Mouse (Mus musculus) forebrain, embryonic 11.5 days (tissue): ENCODE measurements around the gene Myof. TPM values are rescaled to one million over a fixed set of nuclear protein-coding genes. Genes with fewer than 3 reads are reported as not detected.

ENCODE experiments used
- ATAC-seq: fragments of 200-750 bp; cut with Nextera tagmentation; replicated peaks from 2 replicates; pipeline ENCODE4 v1.8.0; 2017; ENCODE audit warnings: moderate TSS enrichment; ENCODE audit not compliant: low FRiP score
- DNase-seq: peaks from one replicate; pipeline ENCODE4 v3.0.0-alpha.2; 2017; ENCODE audit warnings: low spot score
- H3K27ac ChIP-seq: fragments of 300-500 bp; sonication (generic); 2 replicates; pipeline ENCODE4 v1.5.1; 2014; ENCODE audit warnings: low read depth, low read length
- H3K27me3 ChIP-seq: fragments of 300-500 bp; sonication (generic); 2 replicates; pipeline ENCODE4 v1.6.1; 2014; ENCODE audit warnings: mild to moderate bottlenecking, low read length, mixed read lengths; ENCODE audit not compliant: control insufficient read depth, insufficient read depth
- H3K36me3 ChIP-seq: fragments of 300-500 bp; sonication (generic); 2 replicates; pipeline ENCODE4 v1.6.1; 2014; ENCODE audit warnings: mild to moderate bottlenecking, low read length, moderate library complexity, mixed read lengths; ENCODE audit not compliant: control insufficient read depth, insufficient read depth
- H3K4me1 ChIP-seq: fragments of 300-500 bp; sonication (generic); replicated peaks from 2 replicates; pipeline ENCODE4 v1.6.1; 2014; ENCODE audit warnings: low read length, mixed read lengths; ENCODE audit not compliant: control insufficient read depth, insufficient read depth
- H3K4me2 ChIP-seq: fragments of 300-500 bp; sonication (generic); 2 replicates; pipeline ENCODE4 v1.6.1; 2014; ENCODE audit warnings: low read depth, mild to moderate bottlenecking, low read length, moderate library complexity, mixed read lengths; ENCODE audit not compliant: severe bottlenecking
- H3K4me3 ChIP-seq: fragments of 300-500 bp; sonication (generic); 2 replicates; pipeline ENCODE4 v1.5.1; 2014; ENCODE audit warnings: low read depth, low read length
- H3K9ac ChIP-seq: fragments of 300-500 bp; sonication (generic); 2 replicates; pipeline ENCODE4 v1.6.1; 2014; ENCODE audit warnings: low read length
- H3K9me3 ChIP-seq: fragments of 300-500 bp; sonication (generic); 2 replicates; pipeline ENCODE4 v1.6.1; 2016; ENCODE audit warnings: low read length, mixed read lengths; ENCODE audit not compliant: control insufficient read depth
- WGBS: fragments of 180-500 bp; shearing (Covaris S2); extraction: QIAGEN DNeasy Blood & Tissue Kit; methylation state at CpG from one replicate; pipeline ENCODE4 v1.1.7; 2014; 5-methylcytosine and 5-hydroxymethylcytosine counted together
- polyA plus RNA-seq: library from polyadenylated mRNA; unstranded; fragments of >200 nt; fragmentation: Nextera tagmentation; extraction: Ambion mirVana; gene quantifications from 2 replicates; pipeline ENCODE4 v1.2.1, GENCODE M21; 2014

The Myof gene
- polyA plus RNA-seq, 1 experiment from 2014 or later = 4.9 TPM

DNA sequence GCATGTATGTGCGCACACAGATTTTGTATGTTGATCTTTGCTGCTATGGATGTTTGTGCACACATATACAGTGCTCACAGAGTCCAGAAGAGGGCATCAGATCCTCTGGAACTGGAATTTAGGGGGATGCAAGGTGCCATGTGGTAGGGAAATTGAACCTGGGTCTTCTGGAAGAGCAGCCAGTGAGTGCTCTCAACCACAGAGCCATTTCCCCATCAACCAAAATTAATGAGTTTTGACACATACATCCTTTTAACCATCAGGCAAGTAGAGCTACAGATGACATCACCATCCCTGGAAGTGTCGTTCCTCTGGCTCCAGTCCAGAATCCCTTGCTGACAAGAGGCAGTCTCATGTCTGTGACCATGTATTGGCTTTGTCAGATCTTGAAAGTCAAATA, 32.9 kb upstream of the Myof start:
- DNase-seq (no peak), ATAC-seq (no peak)
- no peak overlapping the region for H3K4me2 ChIP-seq
- peaks cover 6% of the 10 kb centered on the region; the same call in 1 of the 2 replicates for H3K36me3 ChIP-seq
- no peak overlapping the region for H3K4me3 ChIP-seq
- 85% methylated on average over 2 of the region's 2 CpGs for WGBS
- no peaks in the 10 kb centered on the region for H3K9me3 ChIP-seq
- H3K27me3 ChIP-seq = no peaks in the 10 kb centered on the region
- no peaks in the 10 kb centered on the region for H3K4me1 ChIP-seq
- H3K27ac ChIP-seq = no peak overlapping the region
- H3K9ac ChIP-seq = no peak overlapping the region

DNA sequence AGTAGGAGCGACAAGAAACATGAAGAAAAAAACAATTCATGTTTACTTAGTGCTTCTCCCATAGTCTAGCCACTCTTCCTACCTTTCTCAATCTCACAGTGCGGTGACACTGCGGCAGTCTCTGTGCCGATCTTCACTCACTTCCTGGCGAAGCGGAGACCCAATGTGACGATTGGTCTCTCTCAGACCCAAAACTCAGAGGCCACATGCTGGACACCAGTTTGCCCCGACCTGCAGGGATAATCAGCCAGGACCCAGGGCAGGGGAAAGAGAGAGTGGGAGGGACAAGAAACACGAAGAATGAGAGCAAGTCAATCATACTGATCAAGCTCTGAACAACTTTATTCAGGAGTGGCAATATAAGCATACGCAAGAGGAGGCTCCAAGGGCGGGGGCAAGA, 31.7 kb upstream of the Myof start:
- Histone ChIP-seq H3K9ac (no peak overlapping the region), H3K27ac (no peak overlapping the region), H3K4me1 (no peaks in the 10 kb centered on the region), H3K9me3 (no peaks in the 10 kb centered on the region), H3K36me3 (peaks cover 7% of the 10 kb centered on the region; the same call in 1 of the 2 replicates), H3K4me3 (no peak overlapping the region), H3K27me3 (no peaks in the 10 kb centered on the region), H3K4me2 (no peak overlapping the region)
- WGBS = 85% methylated on average over 11 of the region's 11 CpGs
- no peak for ATAC-seq
- no peak for DNase-seq

DNA sequence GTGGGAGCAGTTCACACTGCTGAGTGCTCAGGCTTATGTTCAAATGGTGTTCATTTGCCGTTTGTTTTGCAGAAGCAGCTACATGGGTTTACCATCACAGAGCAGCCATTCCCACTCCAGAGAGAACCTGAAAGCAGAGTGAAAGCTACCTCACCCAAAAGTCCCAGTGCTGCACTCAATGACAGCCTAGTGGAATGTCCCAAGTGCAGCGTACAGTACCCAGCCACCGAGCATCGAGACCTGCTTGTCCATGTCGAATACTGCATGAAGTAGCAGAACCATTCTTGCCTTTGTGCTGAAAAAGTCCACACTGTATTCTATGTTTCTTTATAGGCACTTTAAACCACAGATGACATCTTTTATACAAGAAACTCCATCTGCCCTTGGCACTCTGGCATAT, 29.8 kb upstream of the Myof start:
- no peaks in the 10 kb centered on the region for H3K9me3 ChIP-seq
- H3K27me3 ChIP-seq = no peaks in the 10 kb centered on the region
- H3K27ac ChIP-seq = no peak overlapping the region
- H3K36me3 ChIP-seq = peaks cover 11% of the 10 kb centered on the region; the same call in 1 of the 2 replicates
- ATAC-seq (no peak), DNase-seq (no peak)
- H3K4me2 ChIP-seq = no peak overlapping the region
- WGBS = 89% methylated on average over 5 of the region's 5 CpGs
- no peaks in the 10 kb centered on the region for H3K4me1 ChIP-seq
- H3K4me3 ChIP-seq = no peak overlapping the region
- H3K9ac ChIP-seq = no peak overlapping the region

DNA sequence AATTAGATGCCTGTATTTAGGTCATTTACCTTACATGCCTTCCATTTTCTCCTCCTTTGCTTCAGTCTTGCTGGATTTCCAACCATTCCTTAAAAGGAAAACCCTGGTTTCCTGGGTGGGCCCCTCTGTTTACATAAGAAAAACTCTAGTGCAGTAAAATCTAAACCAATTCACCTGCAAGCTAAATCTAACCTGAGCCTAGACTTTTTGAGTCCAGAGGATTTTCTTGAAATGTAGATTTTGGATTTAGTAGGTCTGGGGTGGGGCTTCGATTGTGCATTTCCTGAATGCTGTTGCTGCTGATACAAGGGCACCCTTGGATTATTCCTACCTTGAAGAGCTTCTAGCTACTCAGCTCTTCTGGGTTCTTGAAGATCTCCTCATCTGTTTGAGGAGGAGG, 20.7 kb upstream of the Myof start:
- H3K4me2 ChIP-seq = no peak overlapping the region
- ATAC-seq (no peak), DNase-seq (no peak)
- H3K4me3 ChIP-seq = no peak overlapping the region
- H3K27me3 ChIP-seq = no peaks in the 10 kb centered on the region
- no peaks in the 10 kb centered on the region for H3K4me1 ChIP-seq
- H3K9ac ChIP-seq = no peak overlapping the region
- no peak overlapping the region for H3K27ac ChIP-seq
- 90% methylated on average over 1 of the region's 1 CpGs for WGBS
- peaks cover 3% of the 10 kb centered on the region; the same call in 1 of the 2 replicates for H3K36me3 ChIP-seq
- no peaks in the 10 kb centered on the region for H3K9me3 ChIP-seq

DNA sequence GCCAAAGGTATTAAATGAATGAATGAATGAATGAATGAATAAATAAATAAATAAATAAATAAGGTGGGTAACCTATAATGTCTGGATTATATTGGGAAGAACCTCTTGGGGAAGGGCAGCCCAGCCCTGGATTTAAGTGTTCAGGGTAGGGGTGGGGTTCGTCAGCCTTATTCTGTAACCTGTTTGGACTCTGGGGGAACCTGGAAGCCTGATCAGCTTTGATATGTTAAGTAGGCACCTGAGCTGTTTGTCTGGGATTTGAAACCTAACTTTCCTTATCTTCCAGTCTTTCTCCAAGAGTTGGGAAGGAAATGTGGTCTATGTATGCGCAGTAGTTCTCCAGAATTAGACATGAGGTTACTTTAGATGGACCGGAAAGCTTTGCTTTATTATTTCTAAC, 19.8 kb upstream of the Myof start:
- H3K9me3 ChIP-seq = no peaks in the 10 kb centered on the region
- H3K27ac ChIP-seq = no peak overlapping the region
- no peaks in the 10 kb centered on the region for H3K27me3 ChIP-seq
- no peak overlapping the region for H3K4me2 ChIP-seq
- H3K4me3 ChIP-seq = no peak overlapping the region
- DNase-seq = no peak
- WGBS = 88% methylated on average over 3 of the region's 3 CpGs
- no peak for ATAC-seq
- no peaks in the 10 kb centered on the region for H3K4me1 ChIP-seq
- peaks cover 3% of the 10 kb centered on the region; the same call in 1 of the 2 replicates for H3K36me3 ChIP-seq
- no peak overlapping the region for H3K9ac ChIP-seq

DNA sequence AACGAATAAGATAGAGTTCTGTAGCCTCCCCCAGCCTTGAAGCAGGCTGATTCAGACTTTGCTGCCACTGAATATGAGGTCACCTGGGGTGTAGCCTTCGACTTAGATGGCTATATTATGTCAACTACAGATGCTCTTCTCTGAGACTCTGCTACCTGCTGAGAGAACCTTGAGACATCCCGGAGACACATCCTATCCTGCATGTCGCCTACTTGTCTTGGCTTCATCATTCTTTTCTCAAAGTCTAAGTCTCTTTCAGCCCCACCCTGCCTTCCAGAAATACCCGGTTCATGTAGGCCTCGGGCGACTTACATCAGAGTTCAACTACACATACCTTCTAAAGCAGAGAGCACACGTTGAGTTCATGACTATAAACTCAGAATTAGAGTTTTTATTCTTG, 13.6 kb upstream of the Myof start:
- Histone ChIP-seq H3K9me3 (no peaks in the 10 kb centered on the region), H3K4me1 (peaks cover 5% of the 10 kb centered on the region; the same call in 1 of the 2 replicates), H3K27ac (no peak overlapping the region), H3K4me2 (no peak overlapping the region), H3K9ac (no peak overlapping the region), H3K27me3 (no peaks in the 10 kb centered on the region), H3K36me3 (peaks cover 5% of the 10 kb centered on the region; the same call in 1 of the 2 replicates), H3K4me3 (no peak overlapping the region)
- DNase-seq (no peak), ATAC-seq (no peak)
- 90% methylated on average over 8 of the region's 8 CpGs for WGBS

DNA sequence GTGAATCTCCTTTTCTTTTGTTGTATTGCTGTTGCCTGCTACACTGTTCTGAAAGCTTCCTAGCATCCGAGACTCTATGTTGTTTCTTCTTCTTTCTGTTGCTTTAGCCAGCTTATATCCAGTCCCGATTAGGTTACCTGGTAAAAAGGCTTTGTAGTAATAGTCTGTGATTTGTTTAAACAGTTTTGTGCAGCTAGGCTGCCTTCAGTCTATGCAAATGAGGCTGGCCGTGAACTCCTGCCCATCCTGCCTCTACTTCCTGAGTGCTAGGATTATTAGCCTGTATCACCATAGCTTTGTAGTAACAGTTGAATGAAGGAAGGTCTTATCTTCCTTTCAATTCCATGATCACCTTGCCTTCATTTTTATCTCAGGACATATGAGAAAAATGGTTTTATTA, 12.9 kb upstream of the Myof start:
- WGBS = 54% methylated on average over 3 of the region's 3 CpGs
- no peak for DNase-seq
- ATAC-seq = no peak
- Histone ChIP-seq H3K9ac (peak overlapping the region; percentile 38; the same call in 1 of the 2 replicates), H3K27me3 (no peaks in the 10 kb centered on the region), H3K4me3 (peak overlapping the region; percentile 75), H3K9me3 (no peaks in the 10 kb centered on the region), H3K36me3 (peaks cover 5% of the 10 kb centered on the region; the same call in 1 of the 2 replicates), H3K27ac (no peak overlapping the region), H3K4me1 (peaks cover 5% of the 10 kb centered on the region; the same call in 1 of the 2 replicates), H3K4me2 (peak overlapping the region; percentile 67)

DNA sequence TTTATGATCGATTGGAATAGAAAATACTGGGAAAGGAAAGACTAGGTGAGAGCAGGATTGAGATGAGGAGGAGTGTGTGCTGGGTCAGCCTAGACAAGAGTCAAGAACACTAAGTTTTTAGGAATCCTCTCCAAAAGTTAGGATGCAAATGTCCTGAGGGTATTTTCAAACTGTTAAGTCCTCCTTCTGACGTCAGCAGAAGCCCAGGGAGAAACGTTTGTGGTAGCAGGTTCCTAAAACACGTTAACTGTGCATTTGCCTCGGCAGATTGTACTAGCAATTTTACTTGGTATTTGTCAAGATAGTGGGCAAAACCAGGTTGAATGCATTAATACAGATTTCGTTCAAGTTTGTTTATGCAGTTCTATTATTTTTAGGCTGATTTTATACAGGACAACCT, 12.4 kb upstream of the Myof start:
- Histone ChIP-seq H3K9me3 (no peaks in the 10 kb centered on the region), H3K4me3 (peak overlapping the region; percentile 75), H3K27ac (no peak overlapping the region), H3K27me3 (no peaks in the 10 kb centered on the region), H3K9ac (peak overlapping the region; percentile 78), H3K36me3 (peaks cover 5% of the 10 kb centered on the region; the same call in 1 of the 2 replicates), H3K4me2 (peak overlapping the region; percentile 67), H3K4me1 (peaks cover 5% of the 10 kb centered on the region; the same call in 1 of the 2 replicates)
- whole genome bisulfite sequencing = 23% methylated on average over 6 of the region's 6 CpGs
- ATAC-seq = no peak
- no peak for DNase-seq

DNA sequence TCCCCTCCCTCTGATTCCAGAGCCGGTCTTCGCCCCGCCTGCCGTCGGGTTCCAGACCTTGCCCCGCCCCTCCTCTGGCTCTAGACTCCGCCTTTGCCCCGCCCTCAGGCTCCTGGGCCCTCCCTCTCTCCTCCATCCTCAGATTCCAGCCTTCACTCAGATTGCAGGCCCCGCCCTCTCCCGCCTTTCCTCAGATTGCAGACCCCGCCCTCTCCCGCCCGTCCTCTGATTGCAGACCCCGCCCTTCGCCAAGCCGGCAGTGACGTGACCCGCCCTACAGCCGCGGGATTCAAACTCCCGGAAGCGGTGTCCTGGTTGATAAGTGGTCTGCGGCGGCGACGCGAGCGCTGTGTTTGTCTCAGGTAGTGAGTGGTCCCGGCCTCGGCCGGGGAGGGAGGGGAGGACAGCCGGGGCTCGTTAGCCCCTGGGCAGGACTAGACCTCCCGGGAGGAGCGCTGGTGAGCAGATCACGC, 11.4 kb upstream of the Myof start, which contains the start of gene Cep55:
Cep55 (plus strand) TSS at position 292 of the 473 bp plus-strand sequence.
- WGBS = under 1% methylated on average over 35 of the region's 36 CpGs
- ATAC-seq (peak; percentile 95), DNase-seq (peak; percentile 100)
- Histone ChIP-seq H3K27me3 (no peaks in the 10 kb centered on the region), H3K4me2 (peak within 1 kb of the TSS; percentile 67), H3K4me3 (peak within 1 kb of the TSS; percentile 75), H3K27ac (peak within 1 kb of the TSS; percentile 57; the same call in 1 of the 2 replicates), H3K4me1 (peaks cover 5% of the 10 kb centered on the region; the same call in 1 of the 2 replicates), H3K9me3 (no peaks in the 10 kb centered on the region), H3K9ac (peak within 1 kb of the TSS; percentile 78), H3K36me3 (peaks cover 3% of the 10 kb centered on the region; the same call in 1 of the 2 replicates)
